Mouse (Mus musculus) monocyte, adult 59 days (primary cell): Measurements from ENCODE around the gene Sds. TPM values are rescaled to one million over a fixed set of nuclear protein-coding genes. Genes with fewer than 3 reads are reported as not detected.

Source experiments
- total RNA-seq, 2 experiments: library from RNA; stranded (reverse); gene quantifications; one replicate each; pipeline ENCODE4 v1.2.4; 2023

The Sds gene
- not detected for total RNA-seq

GRCm38 (mm10) chr5:120476296-120476695 is at the start of gene Sds:
Gene Sds, plus strand, starts transcription at chr5:120476526.

GRCm38 (mm10) chr5:120431649-120432485 is 44.5 kb upstream of the Sds start, which contains the start of gene Lhx5:
Gene Lhx5, plus strand, starts transcription at chr5:120431699.

GRCm38 (mm10) chr5:120472770-120473169 is 3.6 kb upstream of the Sds start, which contains the start of gene Sdsl:
Gene Sdsl, minus strand, starts transcription at chr5:120472810.

GRCm38 (mm10) chr5:120503144-120503795 is 26.9 kb downstream of the Sds start, which contains the start of gene Plbd2:
Gene Plbd2, minus strand, starts transcription at chr5:120503625.

GRCm38 (mm10) chr5:120510982-120511642 is 34.8 kb downstream of the Sds start, which contains the start of gene Slc8b1:
Gene Slc8b1, plus strand, starts transcription at chr5:120511168.

Other genes with a start within 250 kb of the Sds start
- not detected for gene Lhx5, start 44.8 kb upstream of the Sds start, total RNA-seq
- gene Sdsl, start 3.7 kb upstream of the Sds start, total RNA-seq, result not detected
- gene Plbd2, start 27.1 kb downstream of the Sds start, total RNA-seq, result 10 to 100 TPM; 56.4 to 58.9 TPM
- 100 to 1,000 TPM; 302 to 324 TPM for gene Slc8b1, start 34.6 kb downstream of the Sds start, total RNA-seq
- 10 to 100 TPM; 35.2 to 48.9 TPM for gene Tpcn1, start 112.1 kb downstream of the Sds start, total RNA-seq
- gene Iqcd, start 112.5 kb downstream of the Sds start, total RNA-seq, result not detected
- gene Rita1, start 136.1 kb downstream of the Sds start, total RNA-seq, result 1 to 10 TPM; 3.6 to 6.1 TPM
- 100 to 1,000 TPM; 100 to 112 TPM for gene Ddx54, start 136.2 kb downstream of the Sds start, total RNA-seq
- gene Cfap73, start 157.7 kb downstream of the Sds start, total RNA-seq, result not detected
- not detected for gene Rasal1, start 172.3 kb downstream of the Sds start, total RNA-seq
- 1 to 10 TPM; 1.5 to 3.1 TPM for gene Dtx1, start 235.4 kb downstream of the Sds start, total RNA-seq